Mouse (Mus musculus): Measurements from ENCODE around the gene Acot11.
A peak's percentile ranks its signal among the peaks of the same experiment; 100 is the strongest.
"Not testable (repeated sequence)": the region's sequence is repeated elsewhere in the genome, so short reads cannot be mapped to it uniquely, and the experiment has no call there.

Acot11 gene

GRCm38 (mm10) chr4:106776998-106777397 lies 27.8 kb downstream of the Acot11 start:
- no peak for DNase-seq (ENCODE audit: low read depth)

GRCm38 (mm10) chr4:106775767-106776166 lies 29.0 kb downstream of the Acot11 start:
- not testable (repeated sequence) for DNase-seq (ENCODE audit: low read depth)

- no peak for DNase-seq (ENCODE audit: low read depth)
Observed at GRCm38 (mm10) chr4:106772558-106772957, 32.2 kb downstream of the Acot11 start.

GRCm38 (mm10) chr4:106769306-106769705 lies 35.5 kb downstream of the Acot11 start:
- no peak for DNase-seq (ENCODE audit: low read depth)

- no peak for DNase-seq (ENCODE audit: low read depth)
Observed at GRCm38 (mm10) chr4:106764166-106764565, 40.6 kb downstream of the Acot11 start.

- no peak for DNase-seq (ENCODE audit: low read depth)
Observed at GRCm38 (mm10) chr4:106751726-106752125, 53.1 kb downstream of the Acot11 start.

- DNase-seq (ENCODE audit: low read depth) = peak; percentile 36
Observed at GRCm38 (mm10) chr4:106749699-106750098, 55.1 kb downstream of the Acot11 start.

- DNase-seq (ENCODE audit: low read depth) = no peak
Observed at GRCm38 (mm10) chr4:106747001-106747580, 57.7 kb downstream of the Acot11 start.

- no peak for DNase-seq (ENCODE audit: low read depth)
Observed at GRCm38 (mm10) chr4:106745862-106746261, 58.9 kb downstream of the Acot11 start.

GRCm38 (mm10) chr4:106737904-106738303 lies 66.9 kb downstream of the Acot11 start:
- DNase-seq (ENCODE audit: low read depth) = no peak

GRCm38 (mm10) chr4:106736884-106737283 lies 67.9 kb downstream of the Acot11 start:
- DNase-seq (ENCODE audit: low read depth) = not testable (repeated sequence)

- DNase-seq (ENCODE audit: low read depth) = no peak
Observed at GRCm38 (mm10) chr4:106733636-106734035, 71.2 kb downstream of the Acot11 start, which contains the start of gene Fam151a. Fam151a (plus strand) TSS chr4:106733889.

GRCm38 (mm10) chr4:106730814-106731213 lies 74.0 kb downstream of the Acot11 start, which contains the start of gene Mroh7:
Mroh7 (minus strand) TSS chr4:106730925.
- no peak for DNase-seq (ENCODE audit: low read depth)

GRCm38 (mm10) chr4:106720631-106721030 lies 84.2 kb downstream of the Acot11 start:
- DNase-seq (ENCODE audit: low read depth) = no peak

GRCm38 (mm10) chr4:106713622-106714021 lies 91.2 kb downstream of the Acot11 start:
- DNase-seq (ENCODE audit: low read depth) = no peak

GRCm38 (mm10) chr4:106708408-106708807 lies 96.4 kb downstream of the Acot11 start:
- peak; percentile 74 for DNase-seq (ENCODE audit: low read depth)

GRCm38 (mm10) chr4:106707957-106708356 lies 96.8 kb downstream of the Acot11 start:
- no peak for DNase-seq (ENCODE audit: low read depth)

GRCm38 (mm10) chr4:106705096-106705665 lies 99.6 kb downstream of the Acot11 start:
- no peak for DNase-seq (ENCODE audit: low read depth)

- no peak for DNase-seq (ENCODE audit: low read depth)
Observed at GRCm38 (mm10) chr4:106704416-106704815, 100.4 kb downstream of the Acot11 start.

- no peak for DNase-seq (ENCODE audit: low read depth)
Observed at GRCm38 (mm10) chr4:106703956-106704355, 100.8 kb downstream of the Acot11 start.

- no peak for DNase-seq (ENCODE audit: low read depth)
Observed at GRCm38 (mm10) chr4:106700798-106701197, 104.0 kb downstream of the Acot11 start.

- DNase-seq (ENCODE audit: low read depth) = peak; percentile 33
Observed at GRCm38 (mm10) chr4:106699989-106700388, 104.8 kb downstream of the Acot11 start.
